Mouse (Mus musculus): ENCODE results near the gene Wnt10b.
"Not testable (repeated sequence)": the region's sequence is repeated elsewhere in the genome, so short reads cannot be mapped to it uniquely, and the experiment has no call there.

Wnt10b gene

DNA sequence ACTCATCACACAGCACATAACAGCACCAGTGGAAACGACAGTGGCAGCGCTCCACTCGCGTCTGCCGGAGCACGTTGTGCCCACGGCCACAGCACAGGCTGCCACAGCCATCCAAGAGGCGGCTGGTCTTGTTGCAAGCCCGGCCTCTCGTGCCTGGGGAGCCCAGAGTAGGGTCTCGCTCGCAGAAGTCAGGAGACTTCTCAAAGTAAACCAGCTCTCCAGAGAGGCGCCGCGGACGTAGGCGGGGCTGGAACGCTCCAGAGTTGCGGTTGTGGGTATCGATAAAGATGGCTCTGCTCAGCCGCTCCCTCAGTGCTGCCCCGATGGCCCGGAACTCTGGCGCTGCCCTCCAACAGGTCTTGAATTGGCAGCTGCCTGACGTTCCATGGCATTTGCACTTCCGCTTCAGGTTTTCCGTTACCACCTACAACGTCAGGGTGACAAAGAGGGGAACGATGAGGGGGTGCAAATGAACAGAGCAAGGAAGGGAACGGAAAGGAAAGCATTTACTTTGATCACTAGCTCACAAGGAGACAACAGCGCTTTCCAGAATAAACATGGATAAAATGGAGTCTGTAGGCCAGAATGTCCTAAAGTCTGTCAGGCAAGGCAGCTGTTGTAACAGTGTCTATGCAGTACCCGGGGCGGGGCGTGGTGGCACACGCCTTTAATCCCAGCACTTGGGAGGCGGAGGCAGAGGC lies 5.3 kb downstream of the Wnt10b start:
- in situ Hi-C loops (cut with MseI, MboI): no loop called here

DNA sequence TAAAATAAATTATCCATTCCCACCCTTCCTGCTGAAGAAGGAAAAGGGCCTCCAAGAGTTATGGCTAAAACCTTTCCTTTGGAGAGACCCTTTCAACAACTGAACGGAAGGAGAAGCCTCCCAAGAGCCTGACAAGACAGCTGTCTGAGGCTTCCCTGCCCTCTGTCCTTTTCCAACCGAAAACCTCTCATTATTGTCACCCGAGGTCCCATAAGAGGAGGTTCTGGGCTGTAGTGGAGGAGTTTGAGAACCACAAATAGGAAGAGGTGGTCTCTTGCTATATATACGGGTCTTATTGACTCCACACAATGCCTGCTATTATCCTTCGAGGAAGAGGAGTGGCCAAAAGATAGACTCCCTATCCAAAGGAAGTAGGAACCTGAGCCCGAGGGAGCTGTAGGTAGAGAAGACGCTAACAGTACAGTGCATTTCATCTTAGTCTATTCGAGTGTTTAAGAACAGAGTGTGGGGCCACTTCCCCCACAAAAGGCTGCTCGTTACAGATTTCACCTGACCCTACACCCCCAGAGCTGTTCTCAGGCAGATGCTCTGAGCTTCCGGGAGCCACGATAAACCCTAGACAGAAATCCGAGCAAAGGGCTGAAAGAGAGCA lies 6.0 kb downstream of the Wnt10b start:
- in situ Hi-C loops (cut with MseI, MboI): no loop called here

DNA sequence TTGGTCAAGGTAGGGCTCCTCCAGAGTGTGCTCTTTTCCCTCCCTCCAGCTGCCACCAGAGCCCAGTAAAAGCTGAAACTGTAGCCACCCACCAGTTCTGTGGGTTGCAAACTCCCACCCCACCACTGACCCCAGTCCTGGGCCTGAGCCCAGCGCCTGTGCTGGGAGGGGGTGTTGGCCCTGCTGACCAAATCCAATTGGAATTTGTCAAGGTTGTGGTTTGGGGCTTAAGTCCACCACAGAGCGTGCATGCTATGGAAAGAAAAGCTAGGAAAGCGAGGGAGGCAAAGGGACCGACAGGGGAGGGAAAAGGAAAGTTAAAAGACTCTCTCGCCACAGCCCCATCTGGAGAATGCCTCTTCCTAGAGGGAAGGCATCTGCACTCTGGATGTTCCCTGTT lies 9.7 kb downstream of the Wnt10b start:
- in situ Hi-C loops (cut with MseI, MboI): no loop called here

DNA sequence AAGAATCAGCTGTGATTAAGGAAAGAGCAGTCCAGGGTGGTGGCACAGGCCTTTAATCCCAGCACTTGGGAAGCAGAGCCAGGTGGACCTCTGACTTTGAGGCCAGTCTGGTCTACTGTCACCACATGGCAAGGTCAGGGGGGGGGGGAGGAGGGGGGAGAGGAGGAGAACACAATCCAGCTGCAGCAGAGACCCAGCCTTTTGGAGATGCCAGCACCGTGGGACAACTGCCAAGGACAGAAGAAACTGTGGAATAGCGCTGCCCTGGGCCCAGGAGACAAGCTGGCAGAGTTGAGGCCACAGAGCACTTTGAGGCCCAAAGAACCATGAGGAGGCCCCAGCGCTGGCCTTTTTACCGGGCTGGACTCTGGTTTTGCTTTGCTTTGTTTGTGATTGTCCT lies 12.0 kb downstream of the Wnt10b start:
- in situ Hi-C loops (cut with MseI, MboI): no loop called here

DNA sequence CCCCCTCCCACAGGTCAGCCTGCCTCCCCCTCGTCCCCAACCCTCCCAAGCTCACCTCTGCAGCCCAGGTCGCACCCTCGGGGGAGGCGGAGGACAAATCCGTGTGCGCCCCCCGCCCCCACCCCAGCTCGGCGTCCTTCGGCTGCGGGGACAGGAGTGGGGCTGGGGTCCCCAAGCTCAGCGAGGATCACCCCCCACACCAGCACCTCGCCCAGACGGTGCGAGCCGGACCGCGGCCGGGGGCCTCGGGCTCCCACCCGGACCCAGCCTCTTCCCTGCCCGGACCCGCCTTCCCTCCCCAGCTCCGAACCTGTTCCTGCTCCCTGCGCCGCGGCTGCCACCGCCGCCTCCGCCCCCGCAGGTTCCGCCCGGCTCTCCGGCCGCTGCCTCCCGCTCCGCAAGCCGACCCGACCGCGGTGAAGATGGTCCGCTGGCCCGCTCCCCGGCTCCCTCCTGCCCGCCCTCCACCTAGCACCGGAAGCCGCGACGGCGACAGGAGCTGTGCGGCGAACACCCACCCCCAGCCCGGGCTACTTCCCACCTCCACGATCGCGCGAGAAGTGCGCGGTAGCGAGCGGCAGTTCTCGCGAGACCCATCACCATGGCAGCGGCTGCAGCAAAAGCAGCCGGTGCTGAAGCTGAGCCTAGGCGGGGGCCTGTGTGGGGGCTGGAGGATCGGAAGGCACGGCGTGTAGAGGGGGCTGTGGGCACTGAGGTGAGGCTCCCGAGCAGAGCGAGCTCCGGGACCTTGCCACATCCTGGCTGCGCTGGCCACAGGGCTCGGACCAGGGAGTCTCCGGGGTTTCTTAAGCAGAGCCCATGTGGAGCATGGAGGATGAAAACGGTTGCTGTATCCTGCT lies 15.1 kb downstream of the Wnt10b start, which contains the start of gene Arf3:
Gene Arf3, minus strand, starts transcription at position 545 of the 860 bp plus-strand sequence.
- in situ Hi-C loops (cut with MseI, MboI): no loop called here

DNA sequence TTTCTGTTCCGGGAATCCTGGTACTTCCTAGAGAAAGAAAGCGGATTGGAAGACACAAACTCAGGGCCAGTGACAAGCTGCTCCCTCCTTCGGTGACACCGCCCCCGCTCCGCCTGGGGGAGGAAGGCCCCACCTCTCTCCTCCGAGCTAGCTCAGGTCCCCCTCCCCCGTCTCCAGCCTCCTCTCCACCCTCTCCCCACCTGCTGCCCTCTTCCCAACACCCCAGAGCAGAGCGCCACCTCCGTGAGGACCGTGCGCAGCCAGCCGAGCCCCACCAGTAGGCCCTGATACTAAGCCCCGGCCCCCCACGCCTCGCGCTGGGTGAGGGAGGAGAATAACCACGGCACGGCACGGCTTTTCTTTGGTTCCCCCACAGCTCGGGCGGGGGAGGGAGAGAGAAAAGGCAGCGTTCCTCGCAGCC lies 15.7 kb downstream of the Wnt10b start:
- in situ Hi-C loops (cut with MseI, MboI): no loop called here

DNA sequence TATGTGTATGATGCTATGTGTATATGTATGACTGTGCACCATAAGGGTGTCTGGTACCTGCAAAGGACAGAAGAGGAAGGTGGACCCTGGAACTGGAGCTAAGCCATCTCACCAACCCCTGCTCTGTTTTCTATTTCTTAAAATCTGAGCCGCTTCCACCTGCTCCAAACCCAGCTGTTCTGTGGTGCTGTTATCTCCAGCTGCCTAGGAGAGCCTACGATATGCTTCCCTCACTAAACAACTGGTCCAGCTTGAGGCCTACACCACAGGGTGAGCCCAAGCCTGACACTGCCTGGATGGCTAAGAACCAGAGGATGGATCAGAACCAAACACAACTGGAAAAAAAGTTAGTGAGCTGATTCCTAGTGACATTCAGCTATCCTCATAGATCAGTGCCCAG lies 23.8 kb downstream of the Wnt10b start:
- in situ Hi-C loops (cut with MseI, MboI): no loop called here

DNA sequence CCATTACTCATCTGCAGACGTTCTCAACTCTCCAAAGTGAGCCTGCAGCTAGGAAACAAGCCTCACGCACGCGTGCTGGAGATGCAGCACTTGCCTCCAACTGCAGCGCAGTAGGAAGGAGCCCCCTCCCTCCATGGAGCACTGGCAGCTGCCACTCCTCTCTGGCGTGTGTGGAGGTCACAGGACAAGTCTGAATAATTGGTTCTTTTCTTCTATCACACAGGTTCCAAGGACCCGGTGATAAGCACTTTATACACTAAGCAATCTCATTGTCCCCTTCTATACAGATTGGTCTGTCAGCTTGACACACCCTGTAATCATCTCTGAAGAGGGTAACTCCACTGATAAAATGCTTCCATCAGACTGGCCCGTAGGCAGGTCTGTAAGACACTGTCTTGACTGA lies 24.9 kb downstream of the Wnt10b start:
- in situ Hi-C loops (cut with MseI, MboI): no loop called here

DNA sequence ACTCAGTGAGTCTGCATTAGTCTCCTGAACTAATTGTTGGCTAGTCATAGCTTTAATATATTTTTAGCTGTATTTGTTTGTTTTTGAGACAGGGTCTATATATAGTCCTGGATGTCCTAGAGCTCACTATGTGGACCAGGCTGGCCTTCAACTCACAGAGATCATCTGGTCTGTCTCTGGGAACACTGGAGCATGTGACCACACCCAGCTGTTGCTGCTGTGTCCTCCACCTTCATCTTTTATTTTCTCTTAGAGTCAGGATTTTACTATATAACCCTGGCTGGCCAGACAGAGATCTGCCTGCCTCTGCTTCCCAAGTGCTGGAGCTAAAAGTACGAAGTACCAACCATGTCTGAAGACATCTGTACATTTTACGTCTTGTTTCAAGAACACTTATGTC lies 28.9 kb downstream of the Wnt10b start:
- in situ Hi-C loops (cut with MseI, MboI): no loop called here

DNA sequence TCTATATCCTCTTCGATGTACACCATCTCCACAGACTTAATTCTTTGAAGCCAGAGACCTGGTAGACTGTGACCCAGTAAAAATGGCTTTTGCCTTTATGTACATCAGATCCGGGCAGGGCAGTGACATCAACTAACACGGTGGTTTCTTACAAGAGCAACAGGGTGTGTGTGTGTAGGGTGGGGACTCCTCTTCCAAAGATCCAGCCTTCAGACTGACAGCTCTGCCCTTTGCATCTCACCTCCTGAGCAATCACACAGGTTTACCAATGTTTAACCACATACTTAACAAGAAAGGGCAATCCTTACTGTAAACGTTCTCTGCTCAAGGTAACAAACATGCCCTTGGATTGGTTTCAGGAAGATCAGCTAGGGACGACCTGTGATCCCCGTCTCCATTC lies 30.7 kb downstream of the Wnt10b start:
- in situ Hi-C loops (cut with MseI, MboI): no loop called here

DNA sequence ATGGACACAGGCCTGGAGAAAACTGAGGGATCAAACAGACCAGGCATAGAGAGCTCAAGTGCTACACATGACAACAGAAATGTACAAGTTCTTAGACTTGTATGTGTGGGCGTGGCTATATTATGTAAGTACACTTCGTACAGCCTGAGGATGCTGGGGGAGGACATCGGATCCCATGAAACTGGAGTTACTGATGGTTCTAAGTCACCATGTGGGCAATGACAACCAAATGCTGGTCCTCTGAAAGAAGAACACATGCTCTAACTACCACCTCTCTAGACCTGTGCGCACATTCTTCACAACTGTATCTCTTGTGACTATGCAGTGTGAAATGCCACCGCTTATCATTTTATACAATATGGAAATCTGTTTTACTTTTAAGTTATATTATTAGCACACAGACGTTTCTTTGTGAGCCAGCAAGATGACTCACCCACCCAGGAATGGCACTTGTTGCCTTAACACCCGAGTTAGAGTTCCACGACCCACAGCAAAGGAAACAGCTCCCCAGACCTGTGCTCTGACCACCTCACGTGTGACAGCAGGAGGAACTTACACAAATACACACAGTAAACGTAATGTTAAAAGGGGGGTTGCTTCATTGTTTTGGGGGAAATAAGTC lies 31.5 kb downstream of the Wnt10b start:
- in situ Hi-C loops (cut with MseI, MboI): no loop called here

DNA sequence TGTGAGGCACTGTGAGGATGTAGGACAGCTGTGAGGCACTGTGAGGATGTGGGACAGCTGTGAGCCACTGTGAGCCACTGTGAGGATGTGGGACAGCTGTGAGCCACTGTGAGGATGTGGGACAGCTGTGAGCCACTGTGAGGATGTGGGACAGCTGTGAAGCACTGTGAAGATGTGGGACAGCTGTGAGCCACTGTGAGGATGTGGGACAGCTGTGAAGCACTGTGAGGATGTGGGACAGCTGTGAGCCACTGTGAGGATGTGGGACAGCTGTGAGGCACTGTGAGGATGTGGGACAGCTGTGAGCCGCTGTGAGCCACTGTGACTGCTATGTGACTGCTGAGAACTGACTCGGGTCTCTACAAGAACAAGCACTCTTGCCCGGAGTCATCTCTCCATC lies 34.1 kb downstream of the Wnt10b start:
- in situ Hi-C loops (cut with MseI, MboI): not testable (repeated sequence)

DNA sequence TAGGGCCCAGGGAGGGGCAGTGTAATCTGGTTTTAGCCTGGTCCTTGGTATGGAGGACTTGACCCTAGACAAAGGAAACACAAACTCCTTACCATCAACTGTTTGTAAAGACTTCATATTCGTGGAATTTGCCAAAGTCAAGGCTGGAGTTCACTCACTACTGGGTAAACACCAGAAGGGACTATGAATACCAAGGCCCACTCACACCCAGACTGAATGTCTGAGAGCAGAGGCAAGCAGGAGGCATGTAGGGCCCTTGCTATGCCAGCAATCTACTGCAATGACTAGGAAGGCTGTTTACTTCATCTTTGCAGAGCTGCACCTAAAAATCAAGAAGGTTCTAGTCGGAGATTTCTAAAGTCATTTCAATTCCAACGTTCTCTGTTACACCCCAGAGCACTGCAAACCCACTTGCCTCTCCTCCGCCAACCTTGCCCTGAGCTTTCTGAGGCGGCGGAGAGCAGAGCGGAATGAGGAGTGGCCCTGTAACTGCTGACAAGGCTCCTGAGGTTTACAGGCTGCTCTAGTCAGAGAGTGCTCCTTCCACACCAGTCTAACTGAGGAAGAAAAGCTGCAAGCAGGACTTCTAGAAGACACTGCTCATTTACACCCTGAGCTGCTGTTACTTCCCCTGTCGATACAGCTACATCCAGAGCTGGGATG lies 35.1 kb downstream of the Wnt10b start:
- in situ Hi-C loops (cut with MseI, MboI): no loop called here

DNA sequence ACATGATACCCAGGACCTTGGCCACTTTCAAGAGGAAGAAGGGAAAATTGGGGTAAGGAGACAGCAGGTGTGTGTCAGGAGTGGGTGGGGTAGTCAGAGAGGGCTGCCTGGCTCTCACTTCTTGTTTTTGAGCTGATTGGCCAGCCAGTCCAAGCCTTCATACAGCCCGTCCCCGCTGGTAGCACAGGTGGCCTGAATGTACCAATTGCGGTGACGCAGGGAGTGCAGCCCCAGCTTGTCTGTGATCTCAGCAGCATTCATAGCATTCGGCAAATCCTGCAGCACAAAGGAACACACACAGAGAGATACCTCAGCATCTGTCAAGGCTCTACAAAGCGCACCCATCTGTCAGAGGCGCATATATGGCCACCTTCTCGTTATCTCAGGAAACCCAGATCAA lies 37.7 kb downstream of the Wnt10b start:
- in situ Hi-C loops (cut with MseI, MboI): no loop called here

DNA sequence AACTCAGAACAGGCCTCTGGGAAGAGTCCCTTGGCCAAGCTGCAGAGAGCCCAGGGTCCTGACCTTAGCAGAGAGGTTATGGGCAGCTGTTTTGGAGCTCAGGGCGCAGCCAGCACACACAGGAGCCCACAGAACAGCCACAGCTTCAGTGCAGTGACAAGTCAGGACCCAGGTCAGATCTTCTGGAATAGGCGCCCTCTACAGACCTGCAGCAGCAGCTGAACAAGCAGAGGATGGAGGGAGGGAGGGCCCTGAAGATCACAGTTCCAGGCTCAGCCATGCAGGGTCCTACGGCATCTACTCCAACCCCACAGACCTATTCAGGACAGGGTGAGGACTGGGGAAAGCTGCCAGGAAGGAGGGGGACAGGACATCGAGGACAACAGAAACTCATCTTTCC lies 39.2 kb downstream of the Wnt10b start:
- in situ Hi-C loops (cut with MseI, MboI): no loop called here

DNA sequence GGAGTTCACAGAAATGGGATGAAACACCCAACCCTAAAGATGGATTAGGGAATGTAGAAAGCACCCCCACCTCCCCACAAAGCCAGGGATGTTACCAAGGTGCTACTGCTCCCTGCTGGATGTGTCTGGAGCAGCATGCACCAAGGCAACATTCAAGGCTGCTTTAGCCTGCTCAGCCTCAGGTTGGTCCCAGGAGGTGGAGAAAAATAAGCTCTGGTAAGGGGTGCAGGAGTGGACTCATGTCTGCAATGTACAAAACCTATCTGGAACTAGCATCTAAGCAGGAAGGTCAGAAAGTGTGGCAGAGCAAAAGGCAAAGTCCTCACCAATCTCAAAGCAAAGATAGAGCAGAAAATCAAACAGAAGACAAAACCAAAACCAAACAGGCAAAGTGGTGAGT lies 40.1 kb downstream of the Wnt10b start:
- in situ Hi-C loops (cut with MseI, MboI): no loop called here

DNA sequence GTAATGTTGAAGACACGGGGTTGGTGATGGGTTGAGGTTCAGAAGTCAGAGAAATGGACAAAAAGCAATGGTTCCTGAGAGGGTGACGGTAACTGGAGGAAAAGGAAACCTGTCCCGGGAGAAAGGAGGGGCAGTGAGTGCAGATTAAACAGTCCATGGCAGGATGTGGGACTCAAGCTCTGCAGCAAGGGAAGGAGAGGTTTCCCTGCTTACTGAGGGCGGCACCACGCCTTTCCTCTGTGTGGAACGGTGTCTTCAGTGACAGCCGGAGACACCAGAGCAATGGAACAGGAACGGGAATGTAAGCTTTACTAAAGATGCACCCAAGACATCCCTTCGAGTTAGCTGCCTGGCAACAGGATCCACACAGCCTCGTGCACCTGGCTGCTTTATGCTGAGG lies 41.4 kb downstream of the Wnt10b start:
- in situ Hi-C loops (cut with MseI, MboI): no loop called here

DNA sequence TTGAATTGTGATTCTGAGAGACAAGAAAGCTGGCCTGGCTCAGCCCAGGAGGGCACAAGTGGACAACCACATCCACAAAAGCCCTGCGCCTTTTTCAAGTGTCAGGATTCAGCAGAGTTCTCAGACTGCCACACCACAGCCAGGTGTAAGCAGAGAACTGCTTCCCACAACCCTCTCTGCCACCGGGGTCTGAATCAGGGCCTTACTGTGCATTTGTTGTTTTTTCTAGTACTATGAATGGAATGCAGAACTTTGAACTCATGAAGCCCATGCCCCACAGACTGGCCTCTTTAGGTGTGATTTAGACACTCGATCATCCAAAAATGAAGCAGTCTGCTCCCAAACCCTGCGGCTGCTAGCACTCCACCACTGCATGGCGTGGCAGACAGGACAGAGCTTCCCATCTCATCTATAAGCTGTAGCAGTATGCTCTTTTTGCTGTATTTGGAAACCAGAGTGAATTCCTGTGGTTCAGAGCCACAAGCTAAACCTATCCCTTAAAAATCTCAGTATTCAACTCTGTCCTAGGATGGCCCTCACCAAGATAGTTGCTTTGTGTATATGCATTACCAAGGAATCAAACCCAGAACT lies 43.9 kb downstream of the Wnt10b start:
- in situ Hi-C loops (cut with MseI, MboI): no loop called here

DNA sequence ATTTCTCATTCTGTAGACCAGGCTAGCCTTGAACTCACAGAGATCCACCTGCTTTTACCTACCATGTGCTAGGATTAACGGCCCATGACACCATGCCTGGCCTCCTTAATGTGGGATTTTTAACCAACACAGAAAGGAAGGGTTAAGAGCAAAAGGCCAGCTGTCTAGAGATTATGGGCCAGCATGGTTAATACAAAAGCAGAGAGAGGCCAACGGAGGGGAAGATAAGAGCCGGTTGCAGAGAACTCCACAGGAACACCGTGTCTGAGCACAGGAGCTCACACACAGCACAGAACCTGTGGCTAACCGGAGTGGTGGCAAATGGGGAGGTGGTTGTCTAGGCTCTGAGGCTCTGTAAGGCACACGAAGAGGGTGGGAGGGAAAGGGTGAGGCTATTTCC lies 44.6 kb downstream of the Wnt10b start:
- in situ Hi-C loops (cut with MseI, MboI): no loop called here

DNA sequence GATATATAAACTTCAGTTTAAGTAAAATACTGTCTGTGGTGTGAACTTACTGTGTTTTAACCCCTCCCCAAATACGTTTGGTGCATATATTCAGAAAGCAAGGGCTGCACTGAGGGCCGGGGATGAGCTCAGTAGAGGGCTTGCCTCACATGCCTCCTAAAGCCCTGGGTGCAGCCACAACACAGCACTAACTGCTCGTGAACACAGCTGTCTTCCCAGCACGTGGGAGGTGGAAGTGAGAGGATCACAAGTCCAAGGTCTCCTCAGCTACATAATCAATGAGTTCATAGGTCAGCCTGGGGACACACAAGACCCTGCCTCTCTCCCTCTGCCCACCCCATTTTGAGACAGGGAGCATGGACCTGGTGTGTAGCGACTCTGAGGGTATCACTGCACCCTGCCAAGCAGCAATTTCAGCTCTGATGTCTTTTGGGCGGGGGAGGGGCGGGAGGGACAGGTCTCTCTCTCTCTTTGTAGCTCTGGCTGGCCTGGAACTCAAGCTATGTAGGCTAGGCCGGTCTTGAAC lies 45.9 kb downstream of the Wnt10b start:
- in situ Hi-C loops (cut with MseI, MboI): no loop called here

DNA sequence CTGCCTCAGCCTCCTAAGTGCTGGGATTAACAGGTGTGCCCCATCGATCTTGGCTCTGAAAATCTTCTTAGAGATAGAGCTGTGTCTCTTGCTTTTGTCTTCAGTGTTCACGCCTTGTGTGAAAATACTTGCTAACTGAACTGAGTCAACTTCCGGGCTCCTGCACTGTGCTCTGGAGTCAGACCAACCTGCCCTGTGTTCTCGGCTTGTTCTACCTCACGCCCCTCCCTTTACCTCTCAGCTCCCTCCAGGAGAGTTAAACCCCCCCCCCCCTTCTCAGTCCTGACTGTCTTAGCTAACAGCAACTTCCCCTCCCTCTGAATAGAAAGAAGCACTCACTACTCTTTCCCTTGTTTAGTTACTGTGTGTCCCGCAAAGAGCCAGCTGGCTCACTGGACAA lies 47.2 kb downstream of the Wnt10b start:
- in situ Hi-C loops (cut with MseI, MboI): no loop called here
